Mouse (Mus musculus) liver, adult (tissue): ENCODE data around the gene Slc25a16.
"Not testable (repeated sequence)": the region's sequence is repeated elsewhere in the genome, so short reads cannot be mapped to it uniquely, and the experiment has no call there.

Experiments
- GATA4 ChIP-seq: IDR thresholded peaks from 2 replicates; pipeline ENCODE4 v1.6.1; 2014; ENCODE audit warnings: mild to moderate bottlenecking, low read length; ENCODE audit not compliant: insufficient replicate concordance

The Slc25a16 gene

DNA sequence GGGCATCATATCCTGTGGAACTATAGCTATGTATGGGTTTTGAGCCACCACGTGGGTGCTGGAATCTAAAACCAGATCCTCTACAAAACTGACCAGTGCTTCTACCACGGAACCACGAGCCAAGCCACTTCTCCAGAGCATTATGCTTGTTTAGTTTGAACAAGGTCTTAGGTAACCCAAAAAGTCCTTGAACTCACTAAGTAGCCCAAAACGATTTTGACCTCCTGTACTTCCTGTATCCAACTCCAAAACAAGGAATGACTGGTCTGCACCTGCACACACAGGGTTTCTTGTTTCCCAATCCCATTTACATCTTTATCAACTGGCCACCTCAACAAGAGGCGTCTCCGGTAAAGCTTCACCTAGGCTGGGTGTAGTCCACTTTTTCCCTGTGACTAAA lies 25.0 kb upstream of the Slc25a16 start:
- TF ChIP-seq GATA4 = no peak

DNA sequence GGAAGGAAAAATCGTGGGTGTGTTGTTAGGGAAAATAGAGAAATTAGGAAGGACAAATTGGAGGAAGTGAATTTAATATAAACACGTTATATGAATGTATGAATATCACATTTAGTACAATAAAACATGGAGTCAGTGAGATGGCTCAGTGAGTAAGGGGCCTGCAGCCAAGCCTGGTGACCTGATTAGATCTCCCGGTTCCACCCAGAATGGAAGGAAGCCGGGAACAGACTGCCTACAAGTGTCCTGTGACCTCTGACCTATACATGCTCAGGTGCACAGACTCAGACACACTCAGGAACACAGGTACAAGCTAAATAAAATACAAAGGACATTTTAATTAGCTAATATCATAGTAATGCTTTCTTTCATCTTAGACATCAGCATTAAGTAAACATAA lies 24.4 kb upstream of the Slc25a16 start:
- no peak for TF ChIP-seq GATA4

DNA sequence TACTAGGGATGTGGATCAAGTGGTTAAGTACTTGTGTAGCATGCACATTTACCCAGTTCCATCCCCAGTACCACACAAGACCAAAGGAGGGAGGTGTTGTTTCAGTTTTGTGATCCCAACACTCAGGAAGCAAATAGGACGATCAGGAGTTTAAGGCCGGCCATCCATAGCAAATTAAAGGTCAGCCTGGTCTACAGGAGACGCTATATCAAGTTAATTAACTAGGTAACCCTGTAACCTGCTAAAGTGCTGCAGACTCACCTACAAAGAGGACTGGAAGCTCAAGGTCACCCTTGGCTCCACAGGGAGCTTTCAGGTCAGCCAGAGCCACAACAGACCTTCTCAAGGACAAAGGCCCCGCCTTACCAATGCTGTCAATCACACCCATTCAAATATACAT lies 23.7 kb upstream of the Slc25a16 start:
- TF ChIP-seq GATA4 = no peak

DNA sequence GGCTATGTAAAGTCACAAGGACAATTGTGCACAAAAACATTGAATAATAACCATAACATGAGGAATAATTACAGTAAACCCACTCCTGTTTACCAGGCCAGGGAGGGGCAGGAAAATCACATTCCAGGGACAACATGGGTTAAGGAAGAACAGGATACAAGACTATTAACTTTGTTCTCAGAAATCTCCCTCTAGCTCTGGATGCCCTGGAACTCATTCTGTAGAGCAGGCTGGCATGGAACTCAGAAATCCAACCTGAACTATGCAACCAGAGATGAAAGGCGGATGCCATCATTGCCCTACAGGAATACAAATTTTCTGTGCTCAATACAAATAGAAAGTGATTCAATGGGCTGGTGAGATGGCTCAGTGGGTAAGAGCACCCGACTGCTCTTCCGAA lies 23.0 kb upstream of the Slc25a16 start:
- no peak for TF ChIP-seq GATA4

DNA sequence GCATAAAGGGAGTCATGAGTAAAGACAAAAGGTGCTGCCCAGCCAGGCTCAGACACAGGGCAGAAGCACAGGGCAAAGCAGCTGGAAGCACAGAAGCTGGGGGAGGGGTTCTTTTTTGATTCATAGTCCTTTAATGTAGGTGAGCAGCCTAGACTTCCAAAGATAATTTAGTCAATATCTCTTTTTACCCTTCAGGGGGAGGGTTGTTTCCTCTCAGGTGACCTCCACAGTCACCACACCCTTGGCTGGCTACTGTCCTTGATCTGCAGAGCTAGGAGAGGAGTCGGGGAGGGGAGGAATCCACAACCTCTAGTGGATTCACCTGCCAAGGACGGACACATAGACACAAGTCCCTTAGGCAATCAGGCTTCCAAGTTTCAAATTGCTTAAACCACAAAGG lies 22.4 kb upstream of the Slc25a16 start:
- TF ChIP-seq GATA4 = no peak

DNA sequence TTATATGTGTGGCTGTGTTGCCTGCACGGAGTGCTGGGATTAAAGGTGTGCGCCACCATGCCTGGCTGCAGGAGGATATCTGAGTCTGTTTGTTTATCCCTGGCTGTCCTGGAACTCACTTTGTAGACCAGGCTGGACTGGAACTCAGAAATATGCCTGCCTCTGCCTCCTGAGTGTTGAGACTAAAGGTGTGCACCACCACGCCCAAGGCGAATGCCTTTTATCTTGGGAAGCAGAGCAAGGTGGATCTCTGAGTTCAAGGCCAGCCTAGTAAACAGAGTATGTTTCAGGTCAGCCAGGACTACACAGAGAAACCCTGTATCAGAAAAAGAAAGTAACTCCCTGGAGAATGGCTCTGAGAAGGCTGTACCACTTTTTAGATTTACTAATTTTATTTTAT lies 20.3 kb upstream of the Slc25a16 start:
- TF ChIP-seq GATA4 = no peak

DNA sequence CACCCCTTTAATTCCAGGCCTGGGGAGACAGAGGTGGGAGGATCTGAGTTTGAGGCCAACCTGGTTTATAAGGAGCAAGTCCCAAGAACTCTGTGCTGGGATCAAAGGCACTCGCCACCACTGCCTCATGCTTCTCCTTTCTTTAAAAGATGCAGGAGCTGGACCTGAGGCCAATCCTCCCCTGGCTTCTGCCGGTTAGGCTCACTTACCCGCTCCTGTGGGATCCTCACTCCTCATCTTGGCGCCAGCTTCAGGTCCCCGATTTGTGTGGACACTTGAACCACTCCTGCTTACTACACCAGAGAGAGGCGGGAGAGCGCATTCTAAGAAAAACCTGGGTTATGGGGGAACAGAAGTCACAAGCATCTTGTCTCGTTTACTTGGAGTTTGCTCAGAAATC lies 18.6 kb upstream of the Slc25a16 start:
- TF ChIP-seq GATA4 = no peak

DNA sequence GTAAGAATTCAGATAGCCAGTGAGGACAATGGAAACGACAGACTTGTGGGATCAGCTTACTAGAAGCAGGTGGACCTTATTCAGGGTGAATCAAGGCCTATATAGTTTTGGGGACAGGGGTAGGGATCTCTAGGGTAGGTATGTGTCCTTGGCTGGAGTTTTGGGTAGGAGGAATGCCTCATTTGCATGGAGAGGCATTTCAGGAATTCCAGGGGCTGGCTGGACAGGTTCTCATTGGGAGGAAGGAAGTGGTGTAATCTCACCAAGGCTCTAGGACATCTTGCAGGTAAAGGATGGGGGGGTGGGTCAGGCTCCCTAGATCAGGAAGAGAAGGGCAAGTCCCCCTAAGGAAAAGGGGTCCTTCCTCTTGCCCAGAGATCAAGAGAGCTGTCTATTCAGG lies 17.6 kb upstream of the Slc25a16 start:
- TF ChIP-seq GATA4 = no peak

DNA sequence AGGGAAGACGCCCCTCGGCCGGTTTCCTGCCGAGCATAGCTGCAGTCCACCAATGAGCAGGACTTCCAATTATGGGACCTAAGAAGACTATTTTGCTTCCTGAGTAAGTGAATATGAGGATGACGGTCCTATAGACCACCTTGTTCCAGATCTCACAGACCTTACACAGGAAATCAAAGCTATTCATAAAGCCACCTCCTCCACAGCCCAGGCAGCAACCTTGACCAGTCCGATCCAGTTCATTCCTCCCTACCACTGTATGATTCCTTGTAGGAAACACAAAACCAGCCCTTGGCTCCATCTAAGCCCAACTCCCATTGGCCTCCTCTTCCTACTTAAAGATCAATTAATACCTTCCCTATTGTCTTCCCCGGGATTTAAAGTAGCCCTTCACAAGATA lies 14.1 kb upstream of the Slc25a16 start:
- TF ChIP-seq GATA4 = no peak

DNA sequence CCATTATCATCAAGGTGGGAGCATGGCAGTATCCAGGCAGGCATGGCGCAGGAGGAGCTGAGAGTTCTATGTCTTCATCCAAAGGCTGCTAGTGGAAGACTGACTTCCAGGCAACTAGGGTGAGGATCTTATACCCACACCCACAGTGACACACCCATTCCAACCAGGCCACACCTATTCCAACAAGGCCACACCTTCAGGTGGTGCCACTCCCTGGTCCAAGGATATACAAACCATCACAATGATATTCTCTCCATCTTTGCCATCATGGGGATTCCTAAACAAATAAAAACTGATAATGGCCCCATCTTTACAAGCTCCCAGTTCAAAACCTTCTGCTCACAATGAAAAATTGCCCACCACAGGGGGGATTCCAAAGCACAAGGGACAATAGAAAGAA lies 11.5 kb upstream of the Slc25a16 start, which contains the start of gene Tet1:
Gene Tet1 (minus strand): TSS at position 101 of the 400 bp plus-strand sequence.
- not testable (repeated sequence) for TF ChIP-seq GATA4

DNA sequence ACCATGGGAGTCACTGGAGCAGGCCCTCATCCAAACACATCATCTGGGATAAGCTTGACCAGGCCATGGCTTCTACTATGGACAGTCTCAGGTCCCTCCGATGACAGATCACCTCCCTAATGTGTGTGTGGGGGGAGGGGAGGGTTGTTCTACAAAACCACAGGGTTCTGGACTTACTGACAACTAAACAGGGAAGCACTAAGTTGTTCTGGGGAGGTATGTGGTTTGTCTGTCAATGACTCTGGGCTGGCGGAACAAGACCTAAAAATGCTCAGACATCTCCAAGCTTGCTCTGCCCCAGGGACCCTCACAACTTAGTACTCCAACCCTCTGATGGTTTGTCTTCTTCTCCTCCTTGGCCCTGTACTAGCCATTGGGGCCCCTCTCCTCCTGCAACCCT lies 9.3 kb upstream of the Slc25a16 start:
- TF ChIP-seq GATA4 = no peak

DNA sequence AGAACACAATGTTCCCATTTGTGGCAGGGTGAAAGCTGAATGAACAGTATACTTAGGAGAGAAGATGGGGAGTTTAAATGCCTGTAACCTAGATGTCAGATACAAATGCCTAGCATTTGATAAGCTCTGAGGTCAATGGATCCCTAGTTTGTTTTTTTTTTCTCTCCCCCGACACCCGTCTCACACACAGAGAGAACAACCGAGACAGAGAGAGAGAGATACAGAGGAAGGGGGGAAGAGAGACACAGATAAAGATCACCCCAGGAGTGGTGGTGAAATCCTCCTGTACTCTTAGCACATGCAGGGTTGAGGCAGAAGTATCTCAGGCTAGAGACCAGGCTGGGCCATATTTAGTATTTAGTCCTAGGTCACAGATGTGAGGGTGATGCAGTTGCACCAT lies 1.4 kb upstream of the Slc25a16 start:
- no peak for TF ChIP-seq GATA4

DNA sequence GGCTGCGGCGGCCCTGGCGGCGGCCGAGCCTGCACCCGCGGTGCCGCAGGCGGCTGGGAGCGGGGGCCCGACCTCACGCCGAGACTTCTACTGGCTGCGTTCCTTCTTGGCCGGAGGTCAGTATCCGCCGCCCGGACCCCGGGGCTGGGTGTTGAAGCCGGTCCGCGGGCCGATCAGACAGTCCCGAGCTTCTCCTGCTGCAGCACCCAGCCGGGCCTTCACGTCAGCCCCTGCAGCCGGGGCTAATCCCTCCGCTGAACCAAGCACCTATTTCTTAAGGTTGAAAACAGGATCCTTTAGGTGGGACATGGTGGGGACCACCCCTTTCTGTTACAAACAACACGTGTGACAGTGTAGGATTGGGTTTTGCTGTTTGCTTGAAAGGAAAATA lies 328 bp downstream of the Slc25a16 start:
- no peak for TF ChIP-seq GATA4

DNA sequence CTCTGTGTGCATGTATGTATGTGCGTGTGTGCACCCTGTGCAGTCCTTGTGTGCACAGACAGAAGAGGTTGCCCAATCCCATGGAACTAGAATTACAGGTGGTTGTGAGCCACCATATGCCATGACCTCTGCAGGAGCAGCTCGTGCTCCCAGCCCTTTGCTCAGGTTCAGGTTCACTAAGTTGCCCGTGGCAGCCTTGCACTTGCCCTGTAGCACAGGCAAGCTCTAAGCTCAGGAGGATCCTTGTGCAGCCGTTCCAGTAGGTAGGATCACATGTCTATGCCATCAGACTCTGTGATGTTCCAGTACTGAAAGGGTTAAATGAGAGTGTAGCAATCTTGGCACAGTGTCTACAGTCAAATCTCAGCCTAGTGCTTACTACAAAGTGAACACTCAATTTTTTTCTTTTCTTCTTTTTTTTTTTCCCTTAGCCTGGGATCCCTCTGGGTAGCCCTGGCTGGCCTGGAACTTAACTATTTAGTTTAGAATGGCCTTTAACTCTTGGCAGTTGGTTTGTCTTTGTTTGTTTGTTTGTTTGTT lies 3.7 kb downstream of the Slc25a16 start:
- no peak for TF ChIP-seq GATA4

DNA sequence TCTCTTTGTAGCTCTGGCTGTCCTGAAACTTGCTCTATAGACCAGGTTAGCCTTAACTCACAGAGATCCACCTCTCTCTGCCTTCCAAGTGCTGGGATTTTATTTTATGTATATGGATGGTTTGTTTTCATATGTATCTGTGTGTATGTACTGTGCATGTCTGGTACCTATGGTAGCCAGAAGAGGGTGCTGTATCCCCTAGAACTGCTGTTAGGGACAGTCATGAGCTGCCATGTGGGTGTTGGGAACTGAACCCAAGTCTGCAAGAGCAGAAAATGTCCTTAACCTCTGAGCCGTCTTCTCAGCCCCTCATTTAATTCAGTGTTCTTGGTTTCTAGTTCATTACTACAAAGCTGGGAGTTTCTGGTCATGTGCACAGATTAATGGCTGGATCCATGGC lies 11.9 kb downstream of the Slc25a16 start:
- TF ChIP-seq GATA4 = no peak

DNA sequence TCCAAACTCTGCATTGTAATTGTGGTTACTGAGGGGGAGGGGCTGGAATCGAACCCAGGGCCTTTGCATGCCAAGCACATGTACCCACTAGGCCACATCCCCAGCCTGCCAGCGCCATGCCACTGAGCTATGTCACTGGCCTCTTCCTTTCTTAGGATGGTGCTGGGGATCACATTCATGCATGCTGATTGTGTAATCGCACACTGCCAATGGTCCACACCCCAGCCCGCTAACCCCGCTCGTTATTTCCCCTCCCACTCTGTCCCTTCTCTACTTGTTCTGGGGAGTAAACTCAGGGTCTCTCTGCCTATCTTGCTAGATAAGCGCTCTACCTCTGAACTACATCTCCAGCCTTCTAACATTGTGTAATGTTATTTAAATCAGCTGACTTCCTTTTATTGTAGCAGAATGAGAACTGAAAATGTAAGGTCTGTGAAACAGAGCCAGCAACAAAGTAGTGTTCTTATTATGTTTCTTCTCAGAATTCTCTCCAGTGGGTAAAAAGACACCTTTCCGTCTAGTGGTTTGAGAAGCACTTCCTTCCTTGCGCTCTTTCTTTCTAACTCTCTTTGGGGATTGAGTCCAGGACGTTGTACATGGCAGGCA lies 24.6 kb downstream of the Slc25a16 start:
- TF ChIP-seq GATA4 = no peak

DNA sequence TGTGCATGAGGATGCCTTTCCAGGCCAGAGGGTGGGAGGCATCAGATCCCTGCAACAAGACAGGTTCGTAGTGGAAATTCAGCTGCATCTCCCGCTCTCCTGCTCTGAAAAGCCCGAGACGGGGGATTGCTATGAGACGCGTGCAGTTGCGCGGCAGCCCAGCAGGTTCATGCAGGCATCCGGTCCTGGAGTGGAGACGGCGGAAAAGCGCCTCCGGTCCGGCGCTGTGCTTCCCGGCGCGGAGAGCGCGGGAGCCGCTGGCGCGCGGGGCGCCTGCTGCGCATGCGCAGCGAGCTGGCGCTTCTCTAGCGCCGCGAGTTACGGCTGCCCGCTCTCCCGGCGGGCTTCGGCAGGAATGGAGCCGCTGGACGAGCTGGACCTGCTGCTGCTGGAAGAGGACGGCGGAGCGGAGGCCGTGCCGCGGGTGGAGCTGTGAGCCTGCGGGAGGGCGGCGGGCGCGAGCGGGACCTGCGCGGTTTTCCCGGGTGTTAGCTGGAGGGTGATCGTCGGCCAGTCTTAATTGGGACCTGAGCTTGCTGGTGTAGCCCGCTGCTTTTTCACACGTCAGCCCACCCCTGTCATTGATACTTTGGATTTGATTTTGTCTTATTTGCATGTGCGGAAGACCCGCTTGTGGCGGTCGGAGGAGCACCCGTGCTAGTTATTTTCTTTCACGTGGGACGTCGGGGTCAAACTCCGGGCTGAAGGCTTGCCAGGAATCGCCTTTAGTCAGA lies 26.5 kb downstream of the Slc25a16 start, which contains the start of gene Dna2:
Gene Dna2 (plus strand): TSS at position 289 of the 734 bp plus-strand sequence.
- TF ChIP-seq GATA4 = peak; percentile 19; the same call in 1 of the 2 replicates
